Mouse (Mus musculus): ENCODE data around the gene Por. TPM values are rescaled to one million over a fixed set of nuclear protein-coding genes. Genes with fewer than 3 reads are reported as not detected.

Gene Por
- polyA plus RNA-seq, 1 experiment, result 86.2 TPM

DNA sequence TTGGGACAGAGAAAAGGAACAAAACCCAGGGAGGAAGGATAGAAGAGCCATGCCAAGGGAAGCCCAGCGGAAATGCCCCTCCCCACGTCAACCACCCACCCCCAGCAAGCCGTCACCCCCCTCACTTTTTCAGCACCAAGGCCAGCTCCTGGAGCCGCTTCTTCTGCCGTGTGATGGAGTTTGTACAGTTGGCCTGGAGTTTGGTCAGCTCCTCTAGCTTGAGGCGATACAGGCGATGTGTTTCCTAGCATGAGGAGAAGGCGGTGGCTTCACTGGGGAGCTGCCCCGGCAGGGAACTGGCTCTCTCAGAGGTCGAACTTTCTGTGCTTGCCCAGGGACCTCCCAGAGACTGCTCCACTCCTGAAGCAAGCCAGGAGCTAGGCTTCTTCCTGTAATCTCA lies 72.3 kb downstream of the Por start:
- 66% methylated on average over 10 of the region's 10 CpGs for WGBS

DNA sequence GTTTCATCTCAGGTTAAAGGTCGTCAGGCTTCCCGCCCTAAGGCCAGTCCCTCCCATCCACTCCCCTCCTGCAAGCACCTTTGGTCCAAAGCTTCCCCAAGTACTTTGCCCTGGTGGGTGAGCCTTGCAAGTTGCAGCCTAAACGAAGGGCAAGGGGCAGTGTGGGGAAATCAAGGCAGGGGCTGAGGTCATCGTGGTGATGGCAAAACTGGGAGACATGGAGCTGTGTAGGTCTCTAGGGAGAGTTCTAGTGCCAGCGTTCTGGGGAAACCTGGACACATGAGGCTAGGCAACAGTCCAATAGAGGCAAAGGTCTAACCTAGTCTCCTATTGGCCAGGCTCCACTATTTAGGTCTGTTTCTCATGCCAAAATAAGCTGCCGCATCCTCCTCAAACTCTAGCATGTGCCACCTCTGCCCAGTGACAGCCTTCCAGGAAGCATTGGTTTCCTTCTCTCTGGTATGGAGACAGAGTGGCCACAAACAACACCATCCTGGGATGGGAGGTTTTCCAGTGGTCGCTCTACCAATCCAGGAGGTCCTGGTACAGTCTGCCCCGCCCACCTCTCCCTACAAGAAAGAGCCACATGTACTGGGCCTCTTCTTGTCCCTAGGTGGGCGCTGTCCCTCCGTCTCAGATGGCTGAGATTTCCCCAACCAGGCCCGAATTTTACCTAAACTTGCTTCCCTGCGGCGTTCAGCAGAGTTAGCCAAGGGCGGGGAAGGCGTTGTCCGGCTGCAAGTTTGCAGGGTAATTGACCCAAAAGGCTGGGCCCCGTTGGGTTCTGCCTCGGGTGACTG lies 73.3 kb downstream of the Por start:
- peak in 1 of 2 experiments; percentile 33 for DNase-seq
- TF ChIP-seq POLR2A (IDR thresholded peaks at IDR 0.05; ENCODE audit: borderline replicate concordance, insufficient read depth, low read length) (no peak), CTCF (IDR thresholded peaks at IDR 0.05; ENCODE audit: borderline replicate concordance, insufficient read depth, low read depth, low read length) (no peak)
- Histone ChIP-seq H3K27ac (ENCODE audit: insufficient read depth, low read length) (no peak overlapping the region), H3K27me3 (ENCODE audit: control insufficient read depth, insufficient read depth, low read length) (no peaks in the 10 kb centered on the region), H3K4me3 (replicated peaks; ENCODE audit: insufficient read depth, low read depth, low read length) (peak overlapping the region; percentile 86), H3K4me1 (ENCODE audit: control insufficient read depth, insufficient read depth, low read length) (0 out of 2 replicates have a peak, but pooled peaks cover 4% of the 10 kb centered on the region)
- WGBS, result 22% methylated on average over 18 of the region's 18 CpGs

More for the DNA sequence above, 72.3 kb downstream of the Por start:
- Histone ChIP-seq H3K4me1 (ENCODE audit: control insufficient read depth, insufficient read depth, low read length) (0 out of 2 replicates have a peak, but pooled peaks cover 4% of the 10 kb centered on the region), H3K27ac (ENCODE audit: insufficient read depth, low read length) (no peak overlapping the region), H3K27me3 (ENCODE audit: control insufficient read depth, insufficient read depth, low read length) (no peaks in the 10 kb centered on the region), H3K4me3 (replicated peaks; ENCODE audit: insufficient read depth, low read depth, low read length) (no peak overlapping the region)
- TF ChIP-seq CTCF (IDR thresholded peaks at IDR 0.05; ENCODE audit: borderline replicate concordance, insufficient read depth, low read depth, low read length) (no peak), POLR2A (IDR thresholded peaks at IDR 0.05; ENCODE audit: borderline replicate concordance, insufficient read depth, low read length) (no peak)
- DNase-seq, result no peak

DNA sequence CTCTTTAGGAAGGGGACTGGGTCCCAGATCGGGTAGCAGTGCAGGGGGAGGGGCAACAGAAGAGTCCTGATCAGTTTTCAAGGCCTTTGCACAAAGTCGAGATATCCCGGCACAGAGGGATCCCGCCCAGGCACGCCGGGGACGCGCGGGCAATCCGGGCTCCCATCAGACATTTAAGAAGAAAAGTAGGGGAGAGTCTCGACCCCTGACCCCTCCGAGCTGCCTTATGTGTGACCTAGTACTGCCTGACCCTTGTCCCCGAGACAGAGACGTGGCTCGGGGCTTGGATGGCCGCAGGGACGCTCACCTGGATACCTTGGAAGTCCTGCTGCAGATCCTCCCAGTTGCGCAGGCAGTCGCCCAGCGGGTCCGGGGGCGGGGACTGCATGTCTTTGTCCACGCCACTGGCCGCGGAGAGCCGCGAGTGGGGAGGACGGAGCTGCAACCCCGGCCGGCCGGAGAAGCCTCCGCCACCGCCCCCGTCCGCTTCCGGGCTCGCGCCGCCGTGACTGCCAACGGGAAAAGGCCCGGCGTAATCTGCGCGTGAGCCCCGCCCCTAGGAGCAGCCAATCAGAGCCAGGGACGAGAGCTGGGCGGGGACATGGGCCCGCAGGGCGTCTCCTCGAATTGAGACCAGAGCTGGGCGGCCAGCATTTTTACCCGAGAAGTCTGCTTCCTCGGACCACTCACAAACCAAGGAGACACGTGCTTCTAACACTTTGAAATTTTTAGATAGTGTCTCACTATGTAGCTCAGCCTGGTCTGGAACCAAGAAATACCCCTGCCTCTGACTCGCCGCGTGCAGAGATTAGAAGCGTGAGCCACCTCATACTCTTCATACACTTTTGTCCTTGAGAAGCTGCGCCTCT lies 74.1 kb downstream of the Por start, which contains the start of gene Tmem120a:
Gene Tmem120a, minus strand, starts transcription at position 708 of the 869 bp plus-strand sequence.
- TF ChIP-seq POLR2A (IDR thresholded peaks at IDR 0.05; ENCODE audit: borderline replicate concordance, insufficient read depth, low read length), result peak; percentile 33; the same call in 1 of the 2 replicates
- no peak for TF ChIP-seq CTCF (IDR thresholded peaks at IDR 0.05; ENCODE audit: borderline replicate concordance, insufficient read depth, low read depth, low read length)
- H3K27ac ChIP-seq (ENCODE audit: insufficient read depth, low read length), result peak within 1 kb of the TSS; percentile 12; the same call in 1 of the 2 replicates
- H3K4me3 ChIP-seq (replicated peaks; ENCODE audit: insufficient read depth, low read depth, low read length), result peak within 1 kb of the TSS; percentile 86
- DNase-seq, result peak; percentile 93 to 94
- under 1% methylated on average over 60 of the region's 60 CpGs for WGBS
- H3K4me1 ChIP-seq (ENCODE audit: control insufficient read depth, insufficient read depth, low read length), result 0 out of 2 replicates have a peak, but pooled peaks cover 4% of the 10 kb centered on the region
- H3K27me3 ChIP-seq (ENCODE audit: control insufficient read depth, insufficient read depth, low read length), result no peaks in the 10 kb centered on the region

DNA sequence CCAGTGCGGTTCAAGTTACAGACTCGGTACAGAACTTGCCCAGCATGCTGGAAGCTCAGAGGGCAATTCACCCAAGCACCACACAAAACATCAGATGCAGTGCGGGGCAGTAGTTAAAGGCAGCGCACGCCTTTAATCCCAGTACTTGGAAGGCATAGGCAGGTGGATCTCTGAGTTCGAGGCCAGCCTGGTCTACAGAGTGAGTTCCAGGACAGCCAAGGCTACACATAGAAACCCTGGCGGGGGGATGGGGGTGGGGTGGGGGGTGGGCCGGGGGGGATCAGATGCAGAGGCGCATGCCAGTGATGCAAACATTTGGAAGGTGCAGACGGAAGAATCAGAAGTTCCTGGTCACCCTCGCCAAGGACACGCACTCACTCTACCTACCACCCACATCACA lies 74.9 kb downstream of the Por start:
- Histone ChIP-seq H3K4me3 (replicated peaks; ENCODE audit: insufficient read depth, low read depth, low read length) (peak overlapping the region; percentile 86), H3K4me1 (ENCODE audit: control insufficient read depth, insufficient read depth, low read length) (0 out of 2 replicates have a peak, but pooled peaks cover 4% of the 10 kb centered on the region), H3K27ac (ENCODE audit: insufficient read depth, low read length) (no peak overlapping the region), H3K27me3 (ENCODE audit: control insufficient read depth, insufficient read depth, low read length) (no peaks in the 10 kb centered on the region)
- DNase-seq, result no peak
- no peak for TF ChIP-seq POLR2A (IDR thresholded peaks at IDR 0.05; ENCODE audit: borderline replicate concordance, insufficient read depth, low read length)
- no peak for TF ChIP-seq CTCF (IDR thresholded peaks at IDR 0.05; ENCODE audit: borderline replicate concordance, insufficient read depth, low read depth, low read length)
- 24% methylated on average over 12 of the region's 12 CpGs for WGBS

DNA sequence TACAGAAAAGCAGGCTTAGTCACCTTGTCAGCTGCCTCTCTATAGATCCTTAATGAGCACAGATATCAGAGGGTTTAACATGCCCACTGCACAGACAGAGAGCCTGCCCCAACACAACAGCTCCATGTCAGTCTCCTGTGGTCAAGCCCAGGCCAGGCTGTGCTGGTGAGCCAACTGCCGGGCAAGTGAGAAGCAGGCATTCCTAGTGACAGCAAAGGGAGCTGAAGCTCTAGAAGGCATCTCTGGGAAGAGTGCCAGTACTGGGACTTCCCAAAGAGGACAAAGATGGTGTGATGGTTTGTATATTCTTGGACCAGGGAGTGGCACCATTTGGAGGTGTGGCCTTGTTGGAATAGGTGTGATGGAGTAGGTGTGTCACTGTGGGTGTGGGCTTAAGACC lies 81.2 kb downstream of the Por start:
- TF ChIP-seq POLR2A (IDR thresholded peaks at IDR 0.05; ENCODE audit: borderline replicate concordance, insufficient read depth, low read length), result no peak
- no peak for TF ChIP-seq CTCF (IDR thresholded peaks at IDR 0.05; ENCODE audit: borderline replicate concordance, insufficient read depth, low read depth, low read length)
- no peak overlapping the region for H3K4me3 ChIP-seq (replicated peaks; ENCODE audit: insufficient read depth, low read depth, low read length)
- no peak overlapping the region for H3K27ac ChIP-seq (ENCODE audit: insufficient read depth, low read length)
- no peak for DNase-seq
- 7% methylated on average over 1 of the region's 1 CpGs for WGBS
- H3K4me1 ChIP-seq (ENCODE audit: control insufficient read depth, insufficient read depth, low read length), result no peaks in the 10 kb centered on the region
- H3K27me3 ChIP-seq (ENCODE audit: control insufficient read depth, insufficient read depth, low read length), result no peaks in the 10 kb centered on the region

- no peaks in the 10 kb centered on the region for H3K27me3 ChIP-seq (ENCODE audit: control insufficient read depth, insufficient read depth, low read length)
- WGBS, result 69% methylated on average over 2 of the region's 2 CpGs
- no peak overlapping the region for H3K4me3 ChIP-seq (replicated peaks; ENCODE audit: insufficient read depth, low read depth, low read length)
- no peak for DNase-seq
- TF ChIP-seq CTCF (IDR thresholded peaks at IDR 0.05; ENCODE audit: borderline replicate concordance, insufficient read depth, low read depth, low read length) (no peak), POLR2A (IDR thresholded peaks at IDR 0.05; ENCODE audit: borderline replicate concordance, insufficient read depth, low read length) (no peak)
- no peak overlapping the region for H3K27ac ChIP-seq (ENCODE audit: insufficient read depth, low read length)
- no peaks in the 10 kb centered on the region for H3K4me1 ChIP-seq (ENCODE audit: control insufficient read depth, insufficient read depth, low read length)
Measured at GRCm38 (mm10) chr5:135751595-135751994, 81.8 kb downstream of the Por start.

- 0 out of 2 replicates have a peak, but pooled peaks cover 2% of the 10 kb centered on the region for H3K4me1 ChIP-seq (ENCODE audit: control insufficient read depth, insufficient read depth, low read length)
- no peak overlapping the region for H3K4me3 ChIP-seq (replicated peaks; ENCODE audit: insufficient read depth, low read depth, low read length)
- no peak for TF ChIP-seq CTCF (IDR thresholded peaks at IDR 0.05; ENCODE audit: borderline replicate concordance, insufficient read depth, low read depth, low read length)
- no peak for TF ChIP-seq POLR2A (IDR thresholded peaks at IDR 0.05; ENCODE audit: borderline replicate concordance, insufficient read depth, low read length)
- no peak overlapping the region for H3K27ac ChIP-seq (ENCODE audit: insufficient read depth, low read length)
- 76% methylated on average over 3 of the region's 3 CpGs for WGBS
- DNase-seq, result no peak
- H3K27me3 ChIP-seq (ENCODE audit: control insufficient read depth, insufficient read depth, low read length), result no peaks in the 10 kb centered on the region
Measured at GRCm38 (mm10) chr5:135761881-135762280, 92.0 kb downstream of the Por start.

Measured in cerebellum, adult 2 months (tissue).